Mouse (Mus musculus) CD4-positive, CD25-positive, alpha-beta regulatory T cell, adult 4 months (primary cell): ENCODE data around the gene Nkain2. TPM values are rescaled to one million over a fixed set of nuclear protein-coding genes. Genes with fewer than 3 reads are reported as not detected.

Experiments used
- polyA plus RNA-seq, 2 experiments: library from polyadenylated mRNA; unstranded; fragments of 100-300 nt; shearing (Covaris generic); gene quantifications; one replicate each; pipeline ENCODE4 v1.2.1; 2017

Nkain2 gene
- polyA plus RNA-seq, 2 experiments from 2014 or later, result 0.13 TPM; not detected in 1

Other genes with a start within 250 kb of the Nkain2 start
- not detected for gene Trdn, start 190.1 kb upstream of the Nkain2 start, polyA plus RNA-seq